Mouse (Mus musculus) retina, embryonic 14.5 days (tissue): ENCODE measurements around the gene Angptl2.

Source experiments
- DNase-seq: peaks from one replicate; pipeline ENCODE4 v3.0.0-alpha.2; 2015; ENCODE audit warnings: low spot score

Gene Angptl2

DNA sequence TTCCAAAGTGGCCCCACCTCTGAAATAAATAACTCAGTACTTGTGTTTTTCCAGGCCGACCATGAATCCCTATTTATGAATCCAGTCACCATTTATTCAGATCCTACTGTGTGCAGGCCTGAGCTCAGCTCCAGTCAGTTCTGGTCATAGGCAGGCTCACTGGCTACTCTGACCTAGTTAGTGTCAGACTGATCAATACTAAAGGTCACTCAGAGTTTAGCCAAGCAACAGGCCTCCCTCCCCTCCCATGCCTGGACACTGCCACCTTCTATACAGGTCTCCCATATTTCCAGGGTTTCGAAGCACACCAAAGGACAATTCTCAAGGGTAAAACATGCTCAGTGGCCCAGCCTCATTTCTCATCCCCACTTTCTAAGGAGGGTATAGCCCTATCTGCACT is 54.7 kb downstream of the Angptl2 start:
- no peak for DNase-seq

DNA sequence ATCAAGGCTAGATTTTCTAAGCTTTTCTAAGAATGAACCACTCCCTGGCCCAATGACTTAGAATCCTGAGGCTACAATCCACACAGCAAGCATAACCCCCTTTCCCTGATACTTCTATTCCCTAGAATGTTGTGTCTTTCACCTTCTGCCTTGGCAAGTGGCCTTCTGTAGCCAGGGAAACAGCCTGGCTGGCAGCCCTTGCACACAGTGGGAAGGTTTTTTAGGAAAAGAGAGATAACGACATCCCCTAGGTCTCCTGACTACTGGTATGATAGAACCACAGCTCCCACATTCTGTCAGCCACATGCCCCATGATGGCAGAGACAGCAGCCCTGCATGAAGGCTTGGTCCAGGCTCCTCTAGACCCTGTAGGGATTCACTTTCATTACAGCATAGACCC is 55.6 kb downstream of the Angptl2 start:
- no peak for DNase-seq

DNA sequence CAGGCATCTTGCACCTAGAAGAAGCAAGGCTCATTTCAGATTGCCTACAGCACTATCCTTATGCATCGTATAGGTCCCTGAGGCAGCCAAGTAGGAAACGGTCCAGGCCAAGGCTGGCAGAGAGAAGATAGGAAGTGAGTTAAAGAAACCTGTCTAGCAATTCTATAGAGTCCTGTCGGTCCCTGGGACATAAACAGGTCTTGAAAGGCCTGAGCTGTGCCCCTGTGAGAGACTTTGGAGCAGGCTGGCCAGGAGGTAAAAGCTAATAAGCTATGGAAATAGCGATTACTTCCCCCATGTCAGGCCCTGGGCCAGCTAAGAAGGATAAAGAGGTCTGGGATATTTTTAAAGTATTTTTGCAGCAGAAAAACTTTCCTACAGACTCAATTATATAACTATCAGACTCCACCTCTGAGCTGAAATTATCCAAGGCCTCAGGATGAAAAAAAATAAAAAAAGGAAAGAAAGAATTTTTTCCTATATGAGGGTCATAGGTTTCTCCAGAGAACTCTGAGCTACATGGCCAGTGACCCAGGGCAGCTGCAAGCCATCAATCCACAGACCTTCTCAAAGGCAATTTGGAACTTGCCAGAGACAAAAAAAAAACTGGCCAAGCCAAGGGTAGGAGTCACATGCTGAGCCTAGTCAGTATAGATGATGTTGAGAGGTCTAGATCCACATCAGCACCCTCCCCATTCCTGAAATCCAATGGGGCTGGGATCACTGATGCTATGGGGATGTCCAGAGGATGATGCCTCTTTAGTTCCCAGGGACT is 57.0 kb downstream of the Angptl2 start:
- no peak for DNase-seq

- no peak for DNase-seq
These were observed 59.0 kb downstream of the Angptl2 start for GRCm38 (mm10) chr2:33274719-33275490.

DNA sequence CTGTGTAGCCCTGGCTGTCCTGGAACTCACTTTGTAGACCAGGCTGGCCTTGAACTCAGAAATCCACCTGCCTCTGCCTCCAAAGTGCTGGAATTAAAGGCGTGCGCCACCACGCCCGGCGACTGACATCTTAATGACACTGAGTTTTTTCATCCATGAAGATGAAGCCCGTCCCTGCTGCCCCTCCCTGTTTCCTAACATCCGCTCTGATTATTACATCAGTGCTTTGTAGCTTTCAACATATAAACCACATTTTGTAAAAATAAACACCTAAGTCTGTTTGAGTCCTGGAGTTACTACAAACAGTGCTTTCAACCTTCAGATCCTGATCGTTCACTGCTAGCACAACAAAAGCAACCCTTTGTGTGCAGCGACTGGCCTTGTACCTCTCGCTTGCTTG is 63.9 kb downstream of the Angptl2 start:
- DNase-seq = no peak

DNA sequence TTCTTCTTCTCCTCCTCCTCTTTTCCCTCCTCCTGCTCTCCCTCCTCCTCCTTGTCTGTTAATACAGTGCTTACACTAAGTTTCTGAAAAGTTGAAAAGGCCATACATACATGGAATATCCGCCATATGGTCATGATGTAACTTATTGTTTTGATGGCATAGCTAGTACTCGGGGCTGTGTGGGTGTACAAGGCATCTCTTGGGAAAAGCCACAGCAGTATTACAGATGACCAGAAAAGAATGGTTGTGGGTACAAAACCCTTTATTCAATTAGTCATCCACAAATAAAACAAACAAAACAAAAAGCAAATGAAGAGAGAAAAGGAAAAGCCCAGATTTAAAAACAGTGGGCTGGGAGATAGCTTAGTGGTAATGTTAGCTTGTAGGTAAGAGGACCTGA is 64.7 kb downstream of the Angptl2 start:
- DNase-seq = no peak

- DNase-seq = no peak
These were observed 65.9 kb downstream of the Angptl2 start for GRCm38 (mm10) chr2:33281807-33282206.

- DNase-seq = no peak
These were observed 67.0 kb downstream of the Angptl2 start for GRCm38 (mm10) chr2:33282877-33283276.

- DNase-seq = no peak
These were observed 67.8 kb downstream of the Angptl2 start for GRCm38 (mm10) chr2:33283674-33284073.

DNA sequence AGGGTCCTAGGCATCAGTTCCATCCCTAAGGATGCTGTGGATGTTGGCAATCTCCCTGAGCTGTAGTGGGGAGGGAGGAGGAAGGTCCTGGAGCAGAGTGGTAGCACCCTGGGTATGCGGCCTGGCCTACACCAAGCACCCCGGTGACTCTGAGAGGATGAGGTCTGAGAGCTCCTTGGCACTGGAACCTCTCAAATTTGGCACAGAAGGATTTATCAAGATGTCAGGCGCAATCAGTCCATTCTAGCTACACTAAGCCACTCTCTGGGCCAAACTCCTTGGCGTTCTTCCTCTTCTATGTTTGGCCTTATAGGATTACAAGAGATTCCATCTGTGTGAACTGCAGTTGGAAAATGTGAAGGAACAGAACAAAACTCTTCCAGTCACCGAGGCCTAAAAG is 73.0 kb downstream of the Angptl2 start:
- no peak for DNase-seq

DNA sequence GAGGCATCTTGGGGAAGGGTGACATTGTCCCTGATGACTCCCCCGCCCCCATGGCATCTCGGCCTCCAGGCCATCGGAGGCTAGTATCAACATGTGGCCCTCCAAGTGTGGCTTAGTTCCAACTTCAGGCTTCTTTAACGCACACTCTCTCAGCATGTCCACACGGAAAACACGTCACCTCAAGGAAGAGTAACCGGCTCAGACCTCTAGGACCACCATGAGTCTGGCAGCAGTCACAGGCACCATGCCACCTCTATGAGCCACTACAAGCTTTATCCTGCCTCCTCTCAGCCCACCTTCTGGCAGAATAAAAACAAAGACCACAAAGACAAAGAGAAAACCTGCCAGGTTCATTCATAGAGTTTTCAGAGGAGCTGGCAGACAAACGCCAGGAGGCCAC is 74.6 kb downstream of the Angptl2 start:
- no peak for DNase-seq

DNA sequence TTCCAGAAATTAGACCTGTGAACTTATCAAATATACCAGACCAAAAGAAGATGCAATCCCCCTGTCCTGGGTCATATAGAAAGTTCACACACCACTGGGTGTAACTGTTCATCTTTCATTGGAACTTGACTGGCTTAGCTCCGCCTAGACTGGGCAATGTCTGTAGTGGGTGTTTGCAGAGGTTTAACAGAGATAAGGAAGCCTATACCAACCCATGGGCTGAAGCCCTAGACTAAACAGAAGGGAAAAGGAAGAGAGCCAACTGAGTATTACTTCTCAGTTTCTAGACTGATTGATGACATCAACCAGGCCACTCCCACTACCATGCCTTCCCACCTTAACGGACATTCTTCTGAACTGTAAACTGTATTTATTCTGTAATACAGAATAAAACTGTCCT is 76.2 kb downstream of the Angptl2 start:
- no peak for DNase-seq

DNA sequence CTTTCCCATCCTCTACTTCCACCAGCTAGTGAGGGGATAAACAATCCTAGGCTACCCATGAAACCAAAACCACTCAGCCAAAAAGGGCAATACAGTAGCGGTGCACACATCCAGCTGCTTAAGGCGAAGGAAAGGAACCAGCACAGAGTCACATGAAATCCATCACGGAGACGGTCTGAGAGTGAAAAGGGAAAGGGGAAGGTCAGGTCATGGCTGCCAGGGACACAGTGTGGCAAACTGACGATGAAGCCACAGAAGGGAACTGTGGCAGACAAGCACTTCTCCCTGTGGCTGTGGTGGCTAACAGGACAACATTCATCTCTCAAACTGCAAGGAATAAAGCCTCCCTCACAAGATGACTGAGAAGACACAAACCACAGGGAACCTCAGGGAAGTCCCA is 79.2 kb downstream of the Angptl2 start:
- no peak for DNase-seq
